Mouse (Mus musculus): ENCODE measurements around the gene Lta.
"Not testable (repeated sequence)": the region's sequence is repeated elsewhere in the genome, so short reads cannot be mapped to it uniquely, and the experiment has no call there.

Gene Lta

GRCm38 (mm10) chr17:35240384-35241304 is 35.5 kb upstream of the Lta start:
- DNase-seq (ENCODE audit: low spot score in 2 of 2) = peak in 1 of 2 experiments; percentile 24

DNA sequence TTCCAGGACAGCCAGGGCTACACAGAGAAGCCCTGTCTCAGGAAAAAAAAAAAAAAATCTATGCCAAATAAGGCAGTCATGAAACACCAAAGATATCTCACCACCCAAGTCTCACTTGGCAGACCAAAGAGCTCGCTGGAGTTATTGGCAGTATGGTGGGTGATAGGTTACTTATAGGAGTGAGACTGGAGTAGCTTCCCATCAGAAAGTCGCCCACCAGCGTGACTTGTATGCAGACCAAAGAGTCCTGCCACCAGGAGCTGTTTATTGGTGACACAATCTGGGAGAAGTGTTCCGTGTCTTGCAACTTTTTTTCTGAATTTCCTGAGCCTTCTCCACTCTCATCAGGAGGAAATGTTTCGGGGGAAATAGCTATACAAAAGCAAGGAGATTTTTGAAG is 34.5 kb upstream of the Lta start:
- no peak for DNase-seq (ENCODE audit: low spot score in 2 of 2)

- no peak for DNase-seq (ENCODE audit: low spot score in 2 of 2)
These were observed 32.4 kb upstream of the Lta start for GRCm38 (mm10) chr17:35237504-35237903.

- peak in 1 of 2 experiments; percentile 24 for DNase-seq (ENCODE audit: low spot score in 2 of 2)
These were observed 31.8 kb upstream of the Lta start for GRCm38 (mm10) chr17:35236996-35237395.

- peak; percentile 97 to 98 for DNase-seq (ENCODE audit: low spot score in 2 of 2)
These were observed 31.2 kb upstream of the Lta start for GRCm38 (mm10) chr17:35236390-35236746.

DNA sequence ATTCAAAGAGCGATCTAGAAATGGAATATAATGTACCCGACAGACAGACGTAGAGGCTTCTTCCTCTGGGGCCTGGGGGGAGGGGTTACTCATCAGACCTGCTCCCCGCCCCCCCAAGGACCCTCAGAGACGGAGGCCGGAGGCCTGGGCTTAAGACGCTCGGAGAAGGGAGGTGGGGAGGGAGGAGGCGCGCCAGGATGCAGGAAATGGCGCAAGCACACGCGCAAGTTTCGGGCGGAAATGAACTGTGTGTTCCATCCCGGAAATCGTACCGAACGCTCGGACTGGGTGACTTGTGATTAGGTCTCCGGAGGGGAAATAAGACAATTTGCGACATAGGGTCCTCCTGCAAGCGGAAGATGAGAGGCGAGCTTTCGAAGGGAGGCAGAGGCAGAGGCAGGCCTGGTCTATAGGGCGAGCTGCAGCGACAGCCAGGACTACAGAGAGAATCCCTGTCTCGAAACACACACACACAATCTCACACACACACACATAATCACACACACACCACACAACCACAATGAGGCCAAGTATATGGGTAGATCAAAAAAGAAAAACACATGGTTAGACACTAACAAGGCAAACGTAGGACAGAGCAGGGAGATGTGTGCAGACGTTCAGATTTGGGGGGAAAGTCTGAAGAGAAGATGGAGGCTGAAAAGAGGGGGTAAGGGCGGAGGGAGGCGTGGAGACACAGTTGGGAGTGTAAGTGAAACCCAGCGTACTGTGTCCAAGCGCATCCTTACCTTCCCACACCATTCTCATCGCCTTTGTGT is 30.7 kb upstream of the Lta start, which contains the start of gene Nfkbil1:
Gene Nfkbil1 (minus strand): TSS at position 179 of the 776 bp plus-strand sequence.
- DNase-seq (ENCODE audit: low spot score in 2 of 2) = peak; percentile 88 to 89

DNA sequence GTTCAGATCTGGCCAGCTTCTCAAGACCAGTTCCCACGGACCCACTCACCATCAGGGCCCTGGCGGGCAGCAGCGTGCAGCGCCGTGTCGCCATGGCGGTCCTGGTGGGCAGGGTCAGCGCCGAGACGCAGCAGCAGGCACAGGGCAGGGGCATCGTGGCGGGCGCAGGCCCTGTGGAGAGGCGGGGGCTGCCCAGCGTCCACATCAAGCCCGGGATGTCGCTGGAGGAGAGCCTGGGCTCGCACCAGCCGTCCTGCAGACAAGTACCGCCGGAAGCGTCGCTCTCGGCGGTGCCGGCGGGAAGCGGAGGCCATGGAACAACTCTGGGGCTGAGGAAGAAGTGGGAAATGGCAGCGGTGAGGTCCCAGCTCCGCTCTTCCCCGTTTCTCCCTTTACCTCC is 29.8 kb upstream of the Lta start:
- DNase-seq (ENCODE audit: low spot score in 2 of 2) = peak in 1 of 2 experiments; percentile 41

GRCm38 (mm10) chr17:35234090-35234489 is 28.9 kb upstream of the Lta start:
- not testable (repeated sequence) for DNase-seq (ENCODE audit: low spot score in 2 of 2)

- DNase-seq (ENCODE audit: low spot score in 2 of 2) = no peak
These were observed 28.2 kb upstream of the Lta start, which contains the start of gene Atp6v1g2 for GRCm38 (mm10) chr17:35233114-35233980. Atp6v1g2 (plus strand) TSS chr17:35233660.

GRCm38 (mm10) chr17:35232659-35233058 is 27.5 kb upstream of the Lta start:
- no peak for DNase-seq (ENCODE audit: low spot score in 2 of 2)

DNA sequence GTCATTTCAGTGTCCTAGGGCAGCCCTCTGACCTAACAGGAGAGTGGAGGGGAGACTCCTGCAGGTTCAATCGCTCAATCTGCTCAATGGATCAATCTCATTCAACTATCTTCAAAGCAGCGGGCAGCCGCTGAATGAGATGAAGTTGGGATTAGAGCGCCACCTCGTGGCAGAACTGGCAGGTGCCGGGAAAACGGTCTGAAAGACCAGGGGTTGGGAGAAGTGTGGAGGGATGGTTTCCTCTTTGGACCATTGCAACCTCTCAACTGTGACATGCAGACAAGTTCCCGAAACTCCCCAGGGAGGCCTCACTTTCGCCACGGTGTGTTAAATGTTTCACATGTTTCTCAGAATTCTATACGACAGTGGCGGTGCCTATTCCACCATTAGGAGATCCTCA is 26.9 kb upstream of the Lta start:
- DNase-seq (ENCODE audit: low spot score in 2 of 2) = peak in 1 of 2 experiments; percentile 78

GRCm38 (mm10) chr17:35231022-35231421 is 25.9 kb upstream of the Lta start:
- DNase-seq (ENCODE audit: low spot score in 2 of 2) = no peak

DNA sequence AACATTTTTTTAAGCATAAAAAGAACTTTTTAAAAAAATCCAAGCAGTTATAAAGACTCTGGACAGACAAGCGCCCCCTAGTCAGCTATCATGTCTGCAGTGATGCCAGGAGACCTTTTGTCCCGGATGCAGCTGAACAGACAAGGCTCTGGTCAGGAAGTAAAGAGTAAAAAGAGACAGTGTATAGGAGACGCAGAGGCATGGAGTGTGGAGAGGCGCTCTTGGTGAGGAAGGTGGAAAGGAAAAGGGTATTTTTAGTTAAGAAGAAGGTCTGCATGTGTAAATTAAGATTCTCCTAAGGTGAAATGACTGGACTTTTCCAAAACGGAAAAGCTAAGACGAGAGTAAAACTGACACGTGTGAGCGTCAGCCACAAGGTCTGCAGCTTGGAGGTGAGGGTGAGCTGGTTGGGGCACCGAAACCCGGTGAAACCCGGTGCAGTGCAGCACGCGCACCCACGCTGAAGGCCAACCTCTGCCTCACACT is 21.5 kb upstream of the Lta start:
- DNase-seq (ENCODE audit: low spot score in 2 of 2) = no peak

GRCm38 (mm10) chr17:35225456-35225855 is 20.3 kb upstream of the Lta start:
- DNase-seq (ENCODE audit: low spot score in 2 of 2) = no peak

- no peak for DNase-seq (ENCODE audit: low spot score in 2 of 2)
These were observed 19.5 kb upstream of the Lta start for GRCm38 (mm10) chr17:35224641-35225040.

DNA sequence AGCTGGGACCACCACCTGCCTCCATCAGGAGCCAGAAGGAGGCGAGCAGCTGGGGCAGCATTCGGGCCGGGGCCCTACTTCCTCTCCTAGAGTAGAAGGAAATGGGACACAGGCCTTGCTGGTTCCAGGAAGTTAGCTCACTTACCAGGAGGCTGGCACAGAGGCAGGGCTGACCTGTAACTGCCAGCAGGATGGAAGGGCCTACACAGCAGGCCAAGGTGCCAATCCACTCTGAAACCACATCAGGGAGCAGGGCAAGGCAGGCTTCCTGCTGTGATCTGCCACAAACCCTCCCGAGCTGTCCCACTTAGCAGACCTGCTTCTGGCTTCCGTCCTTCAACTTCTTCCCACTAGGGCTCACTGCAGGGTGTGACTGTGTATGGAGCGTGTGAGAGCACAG is 17.1 kb upstream of the Lta start:
- DNase-seq (ENCODE audit: low spot score in 2 of 2) = no peak

- DNase-seq (ENCODE audit: low spot score in 2 of 2) = no peak
These were observed 15.2 kb upstream of the Lta start, which contains the start of gene Gm16181 for GRCm38 (mm10) chr17:35220156-35220952. Gm16181 (plus strand) TSS chr17:35220834.

DNA sequence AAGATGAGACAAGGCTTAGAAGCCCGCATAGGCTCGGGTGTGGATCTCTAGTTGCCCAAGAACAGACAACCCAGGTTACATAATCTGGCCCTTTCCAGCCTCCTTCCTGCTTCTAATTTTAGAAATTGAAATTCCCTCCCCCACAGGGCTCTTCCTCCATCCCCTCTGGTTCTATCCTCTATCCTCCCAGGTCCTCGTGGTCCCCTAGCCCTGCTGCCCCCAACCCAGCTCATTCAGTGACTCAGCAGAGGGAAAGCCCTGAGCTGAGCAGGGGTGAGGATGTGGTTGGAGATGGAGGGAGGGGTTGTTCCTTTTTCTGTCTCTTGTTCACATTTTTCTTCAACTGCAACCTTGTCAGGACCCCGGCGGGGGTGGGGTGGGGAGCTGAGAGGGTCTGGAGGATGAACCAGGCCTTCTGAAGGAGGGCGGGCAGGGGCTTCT is 14.5 kb upstream of the Lta start:
- no peak for DNase-seq (ENCODE audit: low spot score in 2 of 2)

GRCm38 (mm10) chr17:35218516-35219193 is 13.5 kb upstream of the Lta start:
- DNase-seq (ENCODE audit: low spot score in 2 of 2) = no peak

DNA sequence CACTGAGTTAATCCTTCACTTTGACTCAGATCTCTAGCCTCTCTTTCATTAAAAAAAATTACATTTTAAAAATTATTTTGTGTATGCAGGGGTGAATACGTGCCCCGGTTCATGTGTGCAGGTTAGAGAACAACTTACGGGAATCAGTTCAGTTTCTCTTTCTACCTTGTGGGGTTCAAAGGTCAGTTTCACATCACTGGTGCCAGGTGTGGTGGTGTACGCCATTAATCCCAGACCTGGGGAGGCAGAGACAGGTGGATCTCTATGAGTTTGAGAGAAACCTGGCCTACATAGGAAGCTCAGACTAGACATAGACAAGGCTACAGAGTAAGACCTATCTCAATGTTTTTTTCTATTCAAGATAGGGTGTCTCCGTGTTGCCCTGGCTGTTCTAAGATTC is 7.9 kb upstream of the Lta start:
- no peak for DNase-seq (ENCODE audit: low spot score in 2 of 2)

Measured in frontal cortex, postnatal 10 days (tissue).